Mouse (Mus musculus): ENCODE data around the gene Baz2a.

GRCm38 (mm10) chr10:128093496-128094294 lies 2.3 kb downstream of the Baz2a start:
- TF ChIP-seq CTCF (IDR thresholded peaks at IDR 0.05; ENCODE audit: insufficient read depth, low read depth, low read length) (no peak), POLR2A (IDR thresholded peaks at IDR 0.05; ENCODE audit: insufficient read depth, low read depth, low read length) (no peak)

All from olfactory bulb, adult 2 months (tissue).